Mouse (Mus musculus) heart, postnatal 0 days (tissue): Measurements from ENCODE around the gene Fmo4.

Source experiments
- CTCF ChIP-seq: IDR thresholded peaks from 2 replicates; pipeline ENCODE4 v1.5.1; 2016; ENCODE audit warnings: antibody characterized with exemption, control low read depth, low read depth
- EP300 ChIP-seq: IDR thresholded peaks from 2 replicates; pipeline ENCODE4 v1.6.1; 2016; ENCODE audit warnings: antibody characterized with exemption, low read depth

GRCm38 (mm10) chr1:162748761-162749160 is 65.0 kb downstream of the Fmo4 start:
- TF ChIP-seq CTCF = no peak
- TF ChIP-seq EP300 = no peak
